Mouse (Mus musculus) small intestine, adult 2 months (tissue): ENCODE data around the gene Gm37240.

Experiments
- CTCF ChIP-seq: fragments of 200-500 bp; IDR thresholded peaks from 2 replicates; pipeline ENCODE4 v1.5.1; 2012; ENCODE audit warnings: low read depth, mild to moderate bottlenecking, control low read depth, inconsistent platforms, low read length, moderate library complexity, mixed read lengths; ENCODE audit not compliant: insufficient replicate concordance, insufficient read length; ENCODE audit errors: extremely low read depth
- POLR2A ChIP-seq: fragments of 200-500 bp; IDR thresholded peaks from 2 replicates; pipeline ENCODE4 v1.6.1; 2012; ENCODE audit warnings: low read depth, mild to moderate bottlenecking, control low read depth, inconsistent platforms, low read length, moderate library complexity

DNA sequence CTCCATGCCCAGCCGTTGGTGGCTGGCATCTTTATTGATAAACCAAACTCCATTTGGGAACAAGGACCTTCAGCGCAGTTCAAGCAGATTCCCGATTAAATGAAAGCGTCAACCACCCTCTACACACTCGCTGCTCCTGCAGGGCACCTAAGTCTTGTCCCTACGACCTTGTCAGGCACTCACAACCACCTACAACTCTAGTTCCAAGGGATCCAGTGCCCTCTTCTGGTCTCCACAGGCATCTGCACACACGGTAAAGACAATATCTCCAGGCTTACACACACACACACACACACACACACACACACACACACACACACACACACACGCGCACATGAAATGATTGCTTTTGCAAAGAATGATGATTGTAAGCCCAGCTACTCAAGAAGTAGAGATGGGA, 1255.7 kb downstream of the Gm37240 start:
- no peak for TF ChIP-seq CTCF
- TF ChIP-seq POLR2A = no peak
